Mouse (Mus musculus) gastrocnemius, postnatal 14 days (tissue): ENCODE results near the gene Ppp1r3g. TPM values are rescaled to one million over a fixed set of nuclear protein-coding genes. Genes with fewer than 3 reads are reported as not detected.
"Not testable (repeated sequence)": the region's sequence is repeated elsewhere in the genome, so short reads cannot be mapped to it uniquely, and the experiment has no call there.

Experiments used
- DNase-seq: peaks from one replicate; pipeline ENCODE4 v3.0.0; 2021; ENCODE audit warnings: mixed read lengths
- intact Hi-C: fragments of 180-260 bp; cut with DNase I; formaldehyde crosslinking; loops from one replicate; pipeline ENCODE4 v1.15.1; 2025; ENCODE audit warnings: low total_unique reads
- total RNA-seq, 2 experiments: library from RNA; stranded (reverse); gene quantifications; 2 replicates each; pipeline ENCODE4 v1.2.3; 2021

Ppp1r3g gene
- total RNA-seq, 2 experiments from 2014 or later = not detected

DNA sequence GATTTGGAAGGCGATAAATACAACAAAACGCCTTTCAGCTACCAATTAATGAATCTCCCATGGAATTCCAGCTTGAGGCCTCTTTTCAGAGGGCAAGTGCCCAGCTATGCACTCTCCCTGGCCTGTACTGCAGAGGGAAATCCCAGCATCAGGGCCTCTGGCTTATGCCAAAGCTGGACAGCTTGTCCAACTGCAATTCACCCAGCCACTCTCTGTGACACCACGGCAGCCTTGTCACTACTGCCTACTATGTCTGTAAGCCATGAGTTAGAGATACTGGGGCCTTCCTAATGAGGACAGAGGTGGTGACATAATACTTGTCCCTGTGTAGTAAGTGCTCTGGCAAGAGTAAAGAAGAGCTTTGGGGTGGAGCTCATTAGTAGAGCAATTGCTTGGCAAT is 30.7 kb downstream of the Ppp1r3g start:
- DNase-seq = no peak
- intact Hi-C loops = no loop called here

DNA sequence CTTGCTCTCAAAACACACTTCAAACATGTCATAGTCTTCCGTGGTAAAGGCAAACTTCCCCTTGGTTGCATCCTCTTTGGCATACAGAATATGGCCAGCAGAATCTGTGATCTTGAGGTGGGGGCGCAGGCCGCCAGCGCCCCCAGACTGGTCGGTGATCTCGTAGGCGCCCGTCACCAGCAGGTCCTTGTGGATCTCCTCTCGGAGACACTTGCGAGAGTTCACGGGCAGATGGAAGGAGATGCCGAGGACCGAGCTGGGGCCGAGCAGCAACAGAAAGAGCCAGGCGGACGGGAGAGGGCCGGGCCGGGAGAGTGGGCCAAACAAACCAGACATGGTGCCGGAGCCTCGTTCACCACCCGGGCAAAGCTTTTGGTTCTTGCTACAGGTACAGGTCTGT is 32.5 kb downstream of the Ppp1r3g start:
- intact Hi-C loops, DNase-seq: not testable (repeated sequence)

DNA sequence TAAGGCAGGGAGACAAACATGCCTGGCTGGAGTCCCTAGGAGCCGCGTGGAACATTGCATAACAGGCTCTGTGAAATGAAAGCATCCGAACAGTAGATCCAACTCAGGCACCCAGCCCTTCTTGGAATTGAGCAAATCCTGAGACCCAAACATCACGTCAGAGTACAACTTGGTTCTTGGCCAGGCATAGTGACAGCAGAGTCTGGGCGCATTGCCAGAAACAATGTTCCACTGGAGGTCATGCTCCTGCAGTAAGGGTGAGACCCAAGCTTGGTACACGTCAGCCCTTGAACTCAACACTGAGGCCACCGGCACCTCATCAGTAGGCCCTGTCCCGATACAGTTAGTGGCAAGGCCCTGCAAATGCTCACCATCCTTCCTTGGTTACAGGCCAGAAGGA is 35.4 kb downstream of the Ppp1r3g start:
- intact Hi-C loops = no loop called here
- DNase-seq = peak; percentile 47

DNA sequence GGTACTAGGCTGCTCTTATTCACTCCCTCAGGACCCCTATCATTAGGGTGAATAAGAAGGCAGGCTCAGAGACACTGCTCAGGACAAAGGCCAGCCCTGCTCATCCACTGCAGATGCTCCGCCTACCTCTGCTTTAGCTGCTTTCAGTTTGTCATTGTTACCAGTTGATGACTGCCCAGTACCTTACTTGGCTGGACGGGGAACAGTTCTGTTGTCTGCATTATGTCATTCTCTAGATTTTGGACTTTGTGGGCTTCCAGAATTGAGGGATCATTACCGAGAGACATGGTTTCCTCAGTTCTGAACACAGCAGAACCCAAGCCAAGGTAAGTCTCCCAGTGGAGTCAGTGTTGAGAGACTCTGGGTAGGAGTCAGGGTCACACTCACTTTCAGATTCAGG is 36.6 kb downstream of the Ppp1r3g start:
- intact Hi-C loops = no loop called here
- DNase-seq = no peak

DNA sequence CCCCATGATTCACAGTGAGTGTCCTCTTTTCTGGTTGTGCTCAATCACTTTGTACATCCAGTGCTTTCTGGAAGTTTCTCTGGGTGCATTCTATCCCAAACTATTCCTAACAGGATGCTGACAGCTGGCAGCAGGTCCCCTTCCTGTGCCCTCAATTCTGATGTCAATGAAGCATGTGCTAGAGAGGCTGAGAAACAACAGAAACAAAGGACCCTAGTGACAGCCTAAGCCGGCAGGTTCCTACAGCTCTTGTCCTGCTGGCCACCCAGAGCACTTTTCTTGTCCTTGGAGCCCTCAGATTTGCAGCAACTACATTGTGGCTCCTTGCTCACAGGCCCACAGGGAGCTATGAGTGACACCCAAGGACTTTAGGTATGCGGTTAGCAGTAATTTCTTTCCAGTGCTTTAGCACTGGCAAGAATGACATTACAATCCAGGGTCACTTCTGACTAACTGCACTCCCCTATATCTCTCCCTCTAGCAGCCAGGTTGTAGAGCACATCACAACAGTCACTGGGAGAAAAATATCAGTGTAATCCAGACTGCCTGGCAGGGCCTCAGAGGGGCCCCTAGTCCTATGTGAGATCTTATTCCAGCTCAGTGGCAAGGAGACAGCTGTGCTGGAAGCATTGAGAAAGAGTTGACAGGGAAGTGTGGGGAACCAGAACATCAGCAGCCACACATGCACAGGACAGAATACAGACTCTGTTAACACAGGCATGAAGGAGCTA is 37.2 kb downstream of the Ppp1r3g start:
- no peak for DNase-seq
- intact Hi-C loops = no loop called here

DNA sequence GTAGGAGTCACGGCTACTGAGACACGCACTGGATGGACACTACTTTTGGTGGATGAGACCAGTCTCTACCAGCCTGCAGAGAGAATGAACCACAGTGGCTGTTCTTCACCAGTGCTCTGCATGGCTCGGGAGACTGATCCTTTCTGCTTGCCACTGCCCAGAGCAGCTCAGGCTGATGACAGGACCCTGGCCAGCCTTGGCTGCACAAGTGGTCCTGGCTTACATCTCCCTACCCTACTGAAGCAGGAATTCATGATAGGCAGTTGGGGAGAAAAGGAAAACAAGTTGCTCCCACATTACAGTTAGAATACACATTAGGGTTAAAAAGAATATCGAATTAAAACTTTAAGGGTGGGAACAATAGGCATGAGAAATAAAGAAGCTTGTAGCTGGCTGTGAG is 39.0 kb downstream of the Ppp1r3g start:
- intact Hi-C loops = no loop called here
- no peak for DNase-seq

DNA sequence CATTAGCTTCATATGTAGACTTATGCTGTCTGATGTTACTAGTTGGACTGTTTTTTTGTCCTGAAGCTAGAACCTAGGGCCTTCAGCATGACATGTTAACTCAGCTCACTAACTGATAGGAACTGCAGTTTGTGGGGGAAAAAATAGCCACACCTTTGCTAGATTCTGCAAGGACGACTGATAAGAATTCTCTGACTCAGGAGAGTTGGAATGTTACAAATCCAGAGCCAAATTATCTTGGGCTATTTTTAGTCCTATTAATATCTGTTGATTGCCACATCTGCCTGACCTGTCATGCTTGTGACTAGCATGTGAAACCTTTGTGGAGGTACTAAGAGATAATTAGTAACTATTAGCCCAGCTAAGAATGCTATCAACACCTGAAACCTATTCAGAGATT is 42.2 kb downstream of the Ppp1r3g start:
- no peak for DNase-seq
- intact Hi-C loops = no loop called here

DNA sequence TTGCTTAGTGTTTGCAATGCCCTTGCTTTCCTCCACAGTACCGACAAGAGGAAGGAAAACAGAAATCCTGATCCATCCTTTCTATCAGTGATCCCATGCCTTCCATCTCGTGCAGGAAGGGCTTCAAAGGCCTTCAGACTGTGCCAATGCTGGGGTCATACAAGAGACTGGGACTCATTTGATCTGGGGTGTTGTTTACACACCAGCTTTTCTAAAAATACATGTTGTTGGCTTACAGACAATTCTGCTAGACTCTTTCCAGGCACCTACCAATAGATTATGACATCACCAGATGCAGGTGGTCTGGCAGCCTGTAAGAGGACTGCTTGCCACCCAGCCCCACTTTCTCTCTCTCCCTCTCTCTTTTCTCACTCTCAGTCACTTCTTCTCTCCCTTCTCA is 51.3 kb downstream of the Ppp1r3g start:
- intact Hi-C loops = no loop called here
- DNase-seq = no peak

DNA sequence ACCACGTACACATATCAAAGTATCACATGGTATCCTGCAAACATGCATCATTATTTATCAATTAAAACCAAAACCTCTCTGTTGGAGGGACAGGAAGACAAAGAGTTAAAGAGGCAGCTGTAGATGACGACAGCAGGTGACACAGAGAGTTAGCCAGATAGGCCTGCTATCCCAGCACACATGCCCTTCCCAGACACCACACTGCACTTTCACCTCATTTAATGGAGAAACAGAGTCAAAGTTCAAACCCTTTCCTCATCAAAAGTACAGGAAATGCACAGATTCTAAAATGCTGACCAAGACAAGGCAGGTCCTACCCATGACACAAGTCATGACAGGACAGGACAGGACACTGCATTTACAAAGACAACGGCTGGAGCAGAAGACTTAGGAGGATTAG is 57.0 kb downstream of the Ppp1r3g start:
- intact Hi-C loops = loop anchor here (5.0 kb wide), 1 partner anchor 1297 kb away; no protein-coding TSS in a partner anchor
- no peak for DNase-seq

DNA sequence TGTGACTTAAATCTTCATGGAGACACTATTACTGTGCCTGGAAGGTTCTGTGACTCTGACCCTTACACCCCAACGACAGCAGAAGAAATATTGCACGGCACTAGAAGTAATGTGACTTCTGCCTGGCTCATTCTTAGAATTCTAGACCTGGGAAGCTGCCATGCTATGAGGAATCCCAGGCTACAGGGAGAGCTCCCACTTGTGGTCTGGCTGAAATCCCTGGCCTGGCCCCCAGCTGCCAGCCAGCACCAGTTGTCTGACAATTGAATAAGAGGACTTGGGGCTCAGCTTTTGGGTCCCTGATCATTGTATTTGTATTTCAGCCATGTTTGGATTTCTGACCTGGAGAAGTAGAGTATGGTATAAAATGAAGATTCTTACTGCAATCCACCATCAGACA is 59.4 kb downstream of the Ppp1r3g start:
- intact Hi-C loops = loop anchor here (5.0 kb wide), 1 partner anchor 1294 kb away; no protein-coding TSS in a partner anchor
- peak; percentile 16 for DNase-seq

DNA sequence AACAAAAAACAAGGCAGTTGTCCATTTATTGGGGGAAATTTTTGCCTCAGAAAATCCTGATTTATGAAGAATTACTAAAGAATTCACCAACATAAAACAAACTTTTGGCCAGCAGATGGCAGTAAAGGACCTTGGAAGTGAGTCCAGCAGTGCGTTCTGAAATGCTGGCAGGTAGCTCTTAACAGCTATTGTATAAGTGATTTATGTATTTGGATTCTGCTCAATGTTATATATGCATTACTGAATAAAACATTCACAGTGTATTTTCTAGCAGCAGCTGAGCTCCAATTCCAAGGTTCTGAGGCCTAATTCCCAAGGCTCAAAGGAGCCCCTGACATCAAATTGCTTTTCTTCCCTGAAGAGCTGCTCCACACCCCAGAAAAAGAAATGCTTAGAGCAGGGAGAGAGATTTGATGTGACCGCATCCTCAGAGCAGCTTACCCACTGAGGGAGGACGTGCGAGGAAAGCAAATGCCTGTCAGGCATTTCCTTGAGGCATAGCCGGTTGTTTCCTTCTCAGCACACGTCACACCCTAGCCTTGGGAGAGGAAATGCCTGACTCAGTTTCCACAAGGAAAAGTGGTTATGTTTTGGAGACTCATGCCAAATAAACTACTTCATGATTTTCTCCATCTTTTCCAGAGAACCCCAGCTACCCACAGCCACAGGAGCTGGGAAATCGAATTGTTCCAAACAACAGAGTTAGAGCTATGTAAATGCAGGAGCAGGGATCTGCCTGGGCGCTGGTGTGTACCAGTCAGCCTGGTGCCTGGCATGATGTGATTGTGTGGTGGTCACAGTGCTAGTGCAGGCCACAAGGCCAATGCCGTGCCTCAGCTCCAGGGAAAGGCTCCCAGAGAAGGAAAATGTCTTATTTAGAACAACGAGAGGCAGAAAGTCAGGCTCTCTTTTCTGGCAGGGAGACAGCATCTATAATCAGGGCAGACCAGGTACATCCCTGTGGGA is 61.0 kb downstream of the Ppp1r3g start:
- intact Hi-C loops = loop anchor here (5.0 to 10.0 kb wide), 2 partner anchors 255 to 1293 kb away; no protein-coding TSS in a partner anchor
- DNase-seq = peak; percentile 32

Other genes starting within 250 kb of the Ppp1r3g start
- gene Rpp40, start 52.5 kb upstream of the Ppp1r3g start, total RNA-seq = 10 to 100 TPM; 12.4 to 15.8 TPM
- gene Fars2, start 158.6 kb downstream of the Ppp1r3g start, total RNA-seq = 10 to 100 TPM; 36.5 to 37.9 TPM
- gene Lyrm4, start 158.7 kb downstream of the Ppp1r3g start, total RNA-seq = 1 to 10 TPM; 4.4 to 5.2 TPM